Mouse (Mus musculus) neural tube, embryonic 15.5 days (tissue): ENCODE data around the gene Adcy1. TPM values are rescaled to one million over a fixed set of nuclear protein-coding genes. Genes with fewer than 3 reads are reported as not detected.

ENCODE experiments used
- ATAC-seq: fragments of 200-750 bp; cut with Nextera tagmentation; 2 replicates; pipeline ENCODE4 v1.8.0; 2017; ENCODE audit warnings: mild to moderate bottlenecking, moderate TSS enrichment, moderate library complexity; ENCODE audit not compliant: low FRiP score
- H3K27ac ChIP-seq: fragments of 300-500 bp; sonication (generic); replicated peaks from 2 replicates; pipeline ENCODE4 v1.5.1; 2015; ENCODE audit warnings: mild to moderate bottlenecking, inconsistent platforms
- H3K27me3 ChIP-seq: fragments of 300-500 bp; sonication (generic); replicated peaks from 2 replicates; pipeline ENCODE4 v1.6.1; 2015; ENCODE audit warnings: inconsistent platforms
- H3K36me3 ChIP-seq: fragments of 300-500 bp; sonication (generic); 2 replicates; pipeline ENCODE4 v1.6.1; 2015; ENCODE audit warnings: inconsistent platforms
- H3K4me1 ChIP-seq: fragments of 300-500 bp; sonication (generic); 2 replicates; pipeline ENCODE4 v1.6.1; 2015; ENCODE audit warnings: inconsistent platforms
- H3K4me2 ChIP-seq: fragments of 300-500 bp; sonication (generic); 2 replicates; pipeline ENCODE4 v1.6.1; 2015; ENCODE audit warnings: inconsistent platforms, mild to moderate bottlenecking, moderate library complexity
- H3K4me3 ChIP-seq: fragments of 300-500 bp; sonication (generic); replicated peaks from 2 replicates; pipeline ENCODE4 v1.5.1; 2015; ENCODE audit warnings: mild to moderate bottlenecking, inconsistent platforms
- H3K9ac ChIP-seq: fragments of 300-500 bp; sonication (generic); replicated peaks from 2 replicates; pipeline ENCODE4 v1.6.1; 2015; ENCODE audit warnings: mild to moderate bottlenecking, inconsistent platforms
- H3K9me3 ChIP-seq: fragments of 300-500 bp; sonication (generic); replicated peaks from 2 replicates; pipeline ENCODE4 v1.6.1; 2016; ENCODE audit warnings: inconsistent platforms
- WGBS: fragments of 180-500 bp; shearing (Covaris S2); methylation state at CpG from one replicate; pipeline ENCODE4 v1.1.7; 2015; ENCODE audit warnings: mixed read lengths; 5-methylcytosine and 5-hydroxymethylcytosine counted together
- polyA plus RNA-seq: library from polyadenylated mRNA; unstranded; fragments of >200 nt; fragmentation: Nextera tagmentation; extraction: Ambion mirVana; gene quantifications from 2 replicates; pipeline ENCODE4 v1.2.1, GENCODE M21; 2015

The Adcy1 gene
- polyA plus RNA-seq, 1 experiment from 2014 or later: 13.3 TPM

- Histone ChIP-seq H3K4me3 (no peak overlapping the region), H3K4me1 (peaks cover 9% of the 10 kb centered on the region), H3K9ac (no peak overlapping the region), H3K27me3 (no peaks in the 10 kb centered on the region), H3K4me2 (no peak overlapping the region), H3K9me3 (no peaks in the 10 kb centered on the region), H3K36me3 (peaks cover 9% of the 10 kb centered on the region; the same call in 1 of the 2 replicates), H3K27ac (no peak overlapping the region)
- 77% methylated on average over 4 of the region's 4 CpGs for WGBS
- no peak for ATAC-seq
Measured at GRCm38 (mm10) chr11:7113046-7113445, 49.8 kb downstream of the Adcy1 start.

- Histone ChIP-seq H3K4me3 (no peak overlapping the region), H3K4me1 (peaks cover 9% of the 10 kb centered on the region), H3K27me3 (no peaks in the 10 kb centered on the region), H3K9me3 (no peaks in the 10 kb centered on the region), H3K9ac (no peak overlapping the region), H3K27ac (0 out of 2 replicates have a peak overlapping the region, but pooled peaks have one; percentile 43), H3K36me3 (peaks cover 9% of the 10 kb centered on the region; the same call in 1 of the 2 replicates), H3K4me2 (no peak overlapping the region)
- WGBS: 69% methylated on average over 6 of the region's 6 CpGs
- ATAC-seq: no peak
Measured at GRCm38 (mm10) chr11:7113687-7114086, 50.4 kb downstream of the Adcy1 start.

- Histone ChIP-seq H3K27me3 (no peaks in the 10 kb centered on the region), H3K27ac (0 out of 2 replicates have a peak overlapping the region, but pooled peaks have one; percentile 43), H3K9me3 (no peaks in the 10 kb centered on the region), H3K36me3 (peaks cover 3% of the 10 kb centered on the region; the same call in 1 of the 2 replicates), H3K4me2 (no peak overlapping the region), H3K9ac (no peak overlapping the region), H3K4me3 (no peak overlapping the region), H3K4me1 (peaks cover 9% of the 10 kb centered on the region)
- ATAC-seq: no peak
- WGBS: 64% methylated on average over 9 of the region's 9 CpGs
Measured at GRCm38 (mm10) chr11:7114312-7114711, 51.0 kb downstream of the Adcy1 start.

GRCm38 (mm10) chr11:7116647-7117046, 53.4 kb downstream of the Adcy1 start:
- no peak for ATAC-seq
- Histone ChIP-seq H3K4me2 (no peak overlapping the region), H3K9ac (no peak overlapping the region), H3K4me3 (no peak overlapping the region), H3K4me1 (peaks cover 9% of the 10 kb centered on the region), H3K27me3 (no peaks in the 10 kb centered on the region), H3K36me3 (no peaks in the 10 kb centered on the region), H3K9me3 (no peaks in the 10 kb centered on the region), H3K27ac (no peak overlapping the region)
- WGBS: 80% methylated on average over 2 of the region's 2 CpGs

- no peak overlapping the region for H3K9ac ChIP-seq
- H3K27ac ChIP-seq: no peak overlapping the region
- H3K4me3 ChIP-seq: no peak overlapping the region
- 74% methylated on average over 8 of the region's 8 CpGs for WGBS
- no peak overlapping the region for H3K4me2 ChIP-seq
- peaks cover 12% of the 10 kb centered on the region for H3K36me3 ChIP-seq
- no peaks in the 10 kb centered on the region for H3K27me3 ChIP-seq
- H3K4me1 ChIP-seq: 0 out of 2 replicates have a peak, but pooled peaks cover 1% of the 10 kb centered on the region
- no peak for ATAC-seq
- H3K9me3 ChIP-seq: no peaks in the 10 kb centered on the region
Measured at GRCm38 (mm10) chr11:7129319-7130051, 66.2 kb downstream of the Adcy1 start.

- Histone ChIP-seq H3K27me3 (no peaks in the 10 kb centered on the region), H3K27ac (no peak overlapping the region), H3K4me2 (no peak overlapping the region), H3K4me3 (no peak overlapping the region), H3K9ac (no peak overlapping the region), H3K4me1 (0 out of 2 replicates have a peak, but pooled peaks cover 7% of the 10 kb centered on the region), H3K9me3 (no peaks in the 10 kb centered on the region), H3K36me3 (peaks cover 12% of the 10 kb centered on the region)
- ATAC-seq: no peak
- WGBS: 93% methylated on average over 7 of the region's 7 CpGs
Measured at GRCm38 (mm10) chr11:7132736-7133387, 69.6 kb downstream of the Adcy1 start.

- Histone ChIP-seq H3K36me3 (peaks cover 20% of the 10 kb centered on the region), H3K9me3 (no peaks in the 10 kb centered on the region), H3K4me1 (0 out of 2 replicates have a peak, but pooled peaks cover 7% of the 10 kb centered on the region), H3K27ac (no peak overlapping the region), H3K9ac (no peak overlapping the region), H3K4me3 (no peak overlapping the region), H3K4me2 (no peak overlapping the region), H3K27me3 (no peaks in the 10 kb centered on the region)
- ATAC-seq: no peak
- 92% methylated on average over 5 of the region's 5 CpGs for WGBS
Measured at GRCm38 (mm10) chr11:7133736-7134135, 70.4 kb downstream of the Adcy1 start.

- ATAC-seq: no peak
- WGBS: 85% methylated on average over 5 of the region's 5 CpGs
- no peak overlapping the region for H3K27ac ChIP-seq
Measured at GRCm38 (mm10) chr11:7134319-7134718, 71.0 kb downstream of the Adcy1 start.

GRCm38 (mm10) chr11:7135301-7135700, 72.0 kb downstream of the Adcy1 start:
- H3K4me3 ChIP-seq: no peak overlapping the region
- H3K36me3 ChIP-seq: peaks cover 33% of the 10 kb centered on the region
- no peaks in the 10 kb centered on the region for H3K9me3 ChIP-seq
- H3K27me3 ChIP-seq: no peaks in the 10 kb centered on the region
- H3K27ac ChIP-seq: no peak overlapping the region
- no peak for ATAC-seq
- H3K9ac ChIP-seq: no peak overlapping the region
- H3K4me2 ChIP-seq: no peak overlapping the region
- WGBS: 55% methylated on average over 6 of the region's 6 CpGs
- H3K4me1 ChIP-seq: 0 out of 2 replicates have a peak, but pooled peaks cover 7% of the 10 kb centered on the region

More at GRCm38 (mm10) chr11:7134319-7134718, 71.0 kb downstream of the Adcy1 start:
- H3K4me3 ChIP-seq: no peak overlapping the region
- H3K9ac ChIP-seq: no peak overlapping the region
- H3K36me3 ChIP-seq: peaks cover 26% of the 10 kb centered on the region
- no peaks in the 10 kb centered on the region for H3K27me3 ChIP-seq
- no peaks in the 10 kb centered on the region for H3K9me3 ChIP-seq
- no peak overlapping the region for H3K4me2 ChIP-seq
- 0 out of 2 replicates have a peak, but pooled peaks cover 7% of the 10 kb centered on the region for H3K4me1 ChIP-seq

GRCm38 (mm10) chr11:7135763-7136162, 72.5 kb downstream of the Adcy1 start:
- Histone ChIP-seq H3K4me3 (no peak overlapping the region), H3K36me3 (peaks cover 29% of the 10 kb centered on the region), H3K9ac (no peak overlapping the region), H3K4me1 (0 out of 2 replicates have a peak, but pooled peaks cover 7% of the 10 kb centered on the region), H3K27me3 (no peaks in the 10 kb centered on the region), H3K9me3 (no peaks in the 10 kb centered on the region), H3K27ac (no peak overlapping the region; the same call in 1 of the 2 replicates), H3K4me2 (no peak overlapping the region)
- no peak for ATAC-seq
- 80% methylated on average over 9 of the region's 9 CpGs for WGBS

- no peaks in the 10 kb centered on the region for H3K9me3 ChIP-seq
- no peak overlapping the region for H3K27ac ChIP-seq
- ATAC-seq: no peak
- H3K4me1 ChIP-seq: 0 out of 2 replicates have a peak, but pooled peaks cover 7% of the 10 kb centered on the region
- H3K4me2 ChIP-seq: no peak overlapping the region
- H3K36me3 ChIP-seq: peaks cover 25% of the 10 kb centered on the region
- 93% methylated on average over 5 of the region's 5 CpGs for WGBS
- H3K9ac ChIP-seq: no peak overlapping the region
- no peak overlapping the region for H3K4me3 ChIP-seq
- no peaks in the 10 kb centered on the region for H3K27me3 ChIP-seq
Measured at GRCm38 (mm10) chr11:7136246-7136855, 73.1 kb downstream of the Adcy1 start.
